Mouse (Mus musculus) brain, adult 2 months (tissue): Measurements from ENCODE around the gene Kcnh7.
"Not testable (repeated sequence)": the region's sequence is repeated elsewhere in the genome, so short reads cannot be mapped to it uniquely, and the experiment has no call there.

ENCODE experiments used
- DNase-seq: peaks from one replicate; pipeline ENCODE4 v3.0.0; 2011; ENCODE audit warnings: low read depth, low spot score

Kcnh7 gene

GRCm38 (mm10) chr2:62718411-62718810 lies 465.7 kb downstream of the Kcnh7 start:
- peak; percentile 70 for DNase-seq

DNA sequence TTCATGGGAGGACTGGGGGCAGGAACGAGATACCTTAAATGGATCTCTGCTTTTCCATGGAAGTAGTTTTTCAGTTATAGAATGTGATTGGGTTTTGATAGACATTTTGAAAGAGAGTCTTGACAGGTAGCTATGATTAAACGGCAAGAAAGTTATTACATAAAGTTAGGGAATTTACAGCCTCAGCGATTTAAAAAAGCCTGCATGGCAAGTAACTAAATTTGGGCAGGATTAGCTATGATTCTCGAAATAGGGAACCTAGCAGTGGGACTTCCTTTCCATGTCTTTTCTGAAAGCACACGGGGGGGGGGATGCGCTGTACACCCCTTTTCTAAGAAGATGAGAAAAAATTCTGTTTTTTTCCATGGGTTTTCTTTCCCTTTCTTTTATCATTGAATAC lies 466.8 kb downstream of the Kcnh7 start:
- DNase-seq: peak; percentile 59

DNA sequence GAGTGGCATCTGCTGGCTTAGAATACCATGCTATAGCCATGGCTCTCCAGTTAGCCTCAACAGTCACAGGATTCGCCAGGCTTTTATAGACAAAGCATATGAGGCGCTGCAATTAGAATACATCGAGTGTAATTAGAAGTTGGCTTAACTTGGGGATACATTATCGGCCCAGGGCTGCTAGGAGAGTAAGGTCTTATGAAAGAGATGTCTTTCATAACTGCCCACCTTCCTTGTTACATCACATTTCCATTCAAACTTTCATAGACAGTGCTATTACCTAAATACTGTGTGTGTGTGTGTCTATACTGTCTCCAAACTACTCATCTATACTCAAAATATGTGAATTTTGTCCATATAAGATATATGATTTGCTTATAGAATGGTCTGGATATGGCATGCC lies 468.8 kb downstream of the Kcnh7 start:
- no peak for DNase-seq

GRCm38 (mm10) chr2:62714362-62714761 lies 469.7 kb downstream of the Kcnh7 start:
- DNase-seq: not testable (repeated sequence)

DNA sequence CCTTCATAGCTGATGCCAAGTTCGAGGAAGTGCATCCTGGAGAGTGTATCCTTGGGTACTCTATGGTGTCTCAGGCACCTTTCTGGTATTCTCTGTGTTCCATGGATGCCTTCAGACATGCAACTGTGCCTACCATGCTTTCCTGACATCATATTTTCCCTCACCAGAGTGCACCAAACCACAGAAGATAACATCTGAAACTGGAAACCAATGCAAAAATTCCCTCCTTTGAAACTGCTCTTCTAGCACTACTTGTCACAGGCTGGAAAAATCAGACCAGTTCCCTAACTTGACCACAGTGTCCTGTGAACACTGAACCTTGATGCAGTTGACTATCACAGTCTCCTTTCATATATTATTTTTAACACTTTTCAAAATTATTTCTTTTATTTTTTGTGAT lies 474.5 kb downstream of the Kcnh7 start:
- DNase-seq: no peak

DNA sequence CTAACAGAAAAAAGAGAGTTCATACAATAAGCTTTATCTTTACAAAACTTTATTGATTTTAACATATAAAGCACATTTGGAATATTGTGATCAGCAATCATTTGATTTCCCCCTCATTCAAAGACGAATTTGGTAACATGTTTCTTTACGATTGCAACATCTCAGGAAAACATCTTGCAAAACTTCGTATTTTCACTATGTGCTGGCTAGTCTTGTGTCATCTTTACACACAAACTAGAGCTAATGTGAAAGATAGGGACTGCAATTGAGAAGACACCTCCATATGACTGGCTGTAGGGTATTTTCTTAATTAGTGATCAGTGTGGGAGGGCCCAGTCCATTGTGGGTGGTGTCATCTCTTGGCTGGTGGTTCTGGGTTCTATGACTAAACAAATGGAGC lies 477.8 kb downstream of the Kcnh7 start:
- no peak for DNase-seq

DNA sequence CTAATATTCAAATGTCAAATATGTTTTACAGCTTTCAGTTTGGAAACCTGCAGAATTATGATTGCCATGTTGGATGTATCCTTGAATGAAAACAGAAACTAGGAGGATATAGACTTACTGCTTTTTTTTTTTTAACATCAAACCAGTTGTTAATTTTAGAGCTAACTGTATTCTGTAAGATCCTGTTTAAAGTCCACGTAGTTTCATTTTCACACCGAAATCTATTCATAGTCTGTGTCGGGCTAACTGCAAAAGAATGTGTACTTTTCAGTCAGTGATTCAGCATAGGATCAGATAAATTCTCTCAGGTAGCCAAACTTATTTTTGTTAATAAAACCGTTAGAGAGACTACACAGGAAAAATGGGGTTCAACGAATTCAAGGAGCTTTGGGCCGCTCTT lies 498.2 kb downstream of the Kcnh7 start:
- DNase-seq: peak; percentile 57

GRCm38 (mm10) chr2:62684989-62685595 lies 499.0 kb downstream of the Kcnh7 start:
- peak; percentile 48 for DNase-seq

GRCm38 (mm10) chr2:62681667-62682066 lies 502.4 kb downstream of the Kcnh7 start:
- DNase-seq: peak; percentile 87

- DNase-seq: no peak
Observed at GRCm38 (mm10) chr2:62672788-62673187, 511.3 kb downstream of the Kcnh7 start.

GRCm38 (mm10) chr2:62670767-62671166 lies 513.3 kb downstream of the Kcnh7 start:
- DNase-seq: no peak

- DNase-seq: no peak
Observed at GRCm38 (mm10) chr2:62670301-62670700, 513.8 kb downstream of the Kcnh7 start.

GRCm38 (mm10) chr2:62669848-62670247 lies 514.2 kb downstream of the Kcnh7 start:
- DNase-seq: no peak

GRCm38 (mm10) chr2:62665536-62665935 lies 518.6 kb downstream of the Kcnh7 start:
- no peak for DNase-seq

GRCm38 (mm10) chr2:62664839-62665238 lies 519.2 kb downstream of the Kcnh7 start:
- no peak for DNase-seq

DNA sequence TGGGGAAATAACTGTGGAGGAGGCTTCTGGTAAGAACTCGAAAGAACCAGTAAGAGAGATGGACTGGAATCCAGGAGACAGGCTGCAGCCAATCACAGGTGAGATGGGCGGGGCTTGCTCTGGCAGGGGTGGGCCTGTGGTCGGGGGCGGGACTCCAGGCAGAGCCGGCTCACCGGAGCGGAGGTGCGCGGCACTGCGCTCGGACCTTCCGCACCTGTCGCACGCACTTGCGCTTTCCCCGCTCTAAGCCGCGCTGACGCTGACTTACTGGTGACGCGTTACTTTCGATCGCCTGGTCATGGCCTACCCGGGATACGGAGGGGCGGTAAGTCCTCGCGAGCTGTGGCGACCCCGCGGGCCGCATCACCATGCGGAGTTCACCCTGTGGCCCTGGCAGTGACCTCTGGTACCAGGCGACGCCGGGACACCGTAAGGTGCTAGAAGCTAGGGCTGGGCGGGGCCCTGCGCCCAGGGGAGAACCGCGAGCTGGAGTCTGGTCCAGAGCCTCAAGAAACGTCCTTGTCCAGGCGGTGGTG lies 519.9 kb downstream of the Kcnh7 start, which contains the start of gene Gca:
TSS of gene Gca (plus strand) at position 151 of the 536 bp plus-strand sequence.
- peak; percentile 96 for DNase-seq

DNA sequence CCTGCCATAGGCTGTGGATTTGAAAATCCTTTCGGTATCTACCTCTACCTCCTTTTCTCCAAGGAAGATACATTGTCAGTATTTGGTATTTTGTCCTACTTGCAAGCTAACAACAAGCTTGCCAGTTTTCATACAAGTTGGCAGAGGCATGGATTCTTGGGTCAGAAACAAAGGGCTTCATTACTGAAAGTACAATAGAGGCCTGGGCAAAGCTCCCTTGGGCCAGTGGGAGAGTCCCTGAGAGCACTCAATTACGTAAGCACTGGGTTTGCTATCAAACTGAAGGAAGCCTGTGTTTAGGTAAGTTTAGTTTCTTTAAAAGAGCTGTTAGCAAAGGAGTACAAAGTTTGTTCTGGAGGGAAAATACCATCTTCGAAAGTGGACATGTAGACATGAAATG lies 521.5 kb downstream of the Kcnh7 start:
- DNase-seq: peak; percentile 70

DNA sequence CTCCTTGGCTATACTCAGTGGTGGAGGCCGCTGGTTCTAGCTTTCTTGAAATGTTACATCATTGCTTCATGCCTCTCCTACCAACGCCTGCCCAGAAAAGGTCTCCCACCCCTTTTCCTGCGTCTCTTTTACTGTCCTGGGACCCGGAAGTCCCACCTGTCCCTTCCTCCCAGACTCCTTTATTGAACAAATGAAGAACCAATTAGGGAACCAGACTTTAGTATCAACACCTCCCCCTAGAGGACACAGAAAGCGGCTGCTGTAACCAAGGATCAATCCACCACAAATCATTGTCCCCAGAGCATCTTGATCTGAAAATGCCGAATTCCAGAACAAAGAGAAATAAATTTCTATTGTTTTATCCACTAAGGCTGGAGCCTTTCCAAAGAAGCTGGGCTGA lies 523.5 kb downstream of the Kcnh7 start:
- DNase-seq: no peak

GRCm38 (mm10) chr2:62656072-62656471 lies 528.0 kb downstream of the Kcnh7 start:
- DNase-seq: no peak

DNA sequence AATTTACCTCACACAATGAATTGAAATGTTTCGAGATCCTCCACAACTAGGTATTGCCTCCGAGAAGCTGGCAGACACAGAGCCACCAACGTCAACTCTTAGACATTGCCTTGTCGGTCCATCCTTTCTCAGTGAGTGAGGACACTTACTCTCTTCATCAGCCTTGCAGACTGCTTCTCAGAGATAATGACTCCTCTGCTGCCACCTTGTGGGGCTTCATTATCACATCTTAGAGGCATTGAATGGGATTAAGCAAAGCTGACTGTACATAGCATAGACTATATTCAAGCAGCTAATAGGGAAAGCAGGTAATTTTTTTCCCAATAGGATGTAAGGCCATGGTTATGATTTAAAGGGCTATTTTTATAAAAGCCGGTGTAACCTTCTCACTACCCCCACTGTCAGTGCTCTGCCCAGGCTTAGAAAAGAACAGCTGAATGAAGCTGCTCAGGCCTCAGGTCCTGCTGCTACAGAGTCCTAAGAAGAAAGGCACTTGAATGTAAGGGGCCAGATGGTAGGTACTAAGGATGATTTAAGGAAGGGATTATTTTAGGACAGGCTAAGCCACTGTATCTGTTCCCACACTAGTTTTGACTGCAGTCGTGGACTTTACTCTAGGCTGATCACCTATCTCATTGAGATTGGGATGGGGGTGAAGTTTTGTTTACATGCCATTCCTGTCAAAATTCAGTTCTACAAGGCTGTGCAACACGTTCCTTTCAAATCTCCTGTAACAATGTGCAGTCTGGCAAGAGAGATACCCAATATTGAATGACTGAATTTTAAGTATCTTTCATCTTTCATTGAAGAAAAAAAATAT lies 529.4 kb downstream of the Kcnh7 start:
- peak; percentile 89 for DNase-seq

DNA sequence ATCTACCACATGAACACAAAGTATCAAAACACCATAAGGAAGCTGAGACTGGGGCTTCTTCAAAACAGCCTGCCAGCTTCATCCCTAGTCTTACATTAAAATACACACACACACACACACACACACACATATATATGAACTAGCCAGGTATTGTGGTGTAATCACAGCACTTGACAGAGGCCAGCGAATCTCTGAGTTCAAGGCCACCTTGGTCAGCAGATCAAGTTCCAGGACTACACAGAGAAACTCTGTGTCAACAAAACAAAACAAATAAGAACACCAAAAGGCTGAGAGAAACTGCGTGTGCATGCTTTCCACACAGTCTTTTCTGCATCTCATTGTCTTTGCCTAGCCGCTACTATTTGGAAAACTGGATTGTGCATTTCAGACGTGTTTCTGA lies 531.6 kb downstream of the Kcnh7 start:
- DNase-seq: no peak

DNA sequence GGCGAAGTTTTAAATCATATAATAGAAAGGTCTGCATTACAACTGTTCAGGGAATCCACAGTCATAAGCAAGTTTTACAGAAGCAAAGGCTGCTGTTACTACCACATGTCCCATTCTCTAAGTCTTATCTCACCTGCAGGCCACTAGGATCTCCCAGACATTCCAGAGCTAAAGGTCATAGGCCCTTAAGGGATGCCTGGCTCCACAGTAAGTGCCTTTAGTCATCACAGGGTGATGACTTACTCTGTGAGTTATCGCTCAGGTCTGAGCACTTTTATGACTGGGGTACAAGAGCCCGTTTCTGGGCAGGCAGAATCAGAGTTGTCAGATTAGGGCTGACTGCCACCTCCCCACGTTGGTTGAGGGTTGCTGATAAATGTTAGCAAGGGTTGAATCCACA lies 532.2 kb downstream of the Kcnh7 start:
- no peak for DNase-seq
